Mouse (Mus musculus) urinary bladder, postnatal 14 days (tissue): ENCODE results near the gene Capg.

Experiments used
- DNase-seq: peaks from one replicate; pipeline ENCODE4 v3.0.0; 2021; ENCODE audit warnings: low spot score

Gene Capg

GRCm38 (mm10) chr6:72570644-72571397 is 26.6 kb downstream of the Capg start:
- DNase-seq = no peak

GRCm38 (mm10) chr6:72571826-72572225 is 27.6 kb downstream of the Capg start:
- DNase-seq = no peak

GRCm38 (mm10) chr6:72576041-72576440 is 31.9 kb downstream of the Capg start:
- DNase-seq = no peak

- no peak for DNase-seq
Measured at GRCm38 (mm10) chr6:72581625-72582382, 37.6 kb downstream of the Capg start.

GRCm38 (mm10) chr6:72583211-72583839 is 39.1 kb downstream of the Capg start:
- DNase-seq = no peak

- DNase-seq = no peak
Measured at GRCm38 (mm10) chr6:72584154-72584553, 40.0 kb downstream of the Capg start.

- no peak for DNase-seq
Measured at GRCm38 (mm10) chr6:72586701-72587100, 42.5 kb downstream of the Capg start.

GRCm38 (mm10) chr6:72588307-72588706 is 44.1 kb downstream of the Capg start:
- DNase-seq = no peak

- no peak for DNase-seq
Measured at GRCm38 (mm10) chr6:72590111-72590510, 45.9 kb downstream of the Capg start.

GRCm38 (mm10) chr6:72593011-72593803 is 49.0 kb downstream of the Capg start:
- no peak for DNase-seq

- DNase-seq = no peak
Measured at GRCm38 (mm10) chr6:72593914-72594313, 49.7 kb downstream of the Capg start.

GRCm38 (mm10) chr6:72597083-72597874 is 53.1 kb downstream of the Capg start:
- DNase-seq = peak; percentile 22

GRCm38 (mm10) chr6:72597956-72598753 is 54.0 kb downstream of the Capg start, which contains the start of the genes Elmod3 and Retsat:
Gene Elmod3 (minus strand): TSS chr6:72598413.
Gene Retsat (plus strand): TSS chr6:72598475.
- DNase-seq = peak; percentile 95

GRCm38 (mm10) chr6:72598791-72599557 is 54.8 kb downstream of the Capg start:
- DNase-seq = peak; percentile 43

- no peak for DNase-seq
Measured at GRCm38 (mm10) chr6:72600216-72600615, 56.0 kb downstream of the Capg start.

GRCm38 (mm10) chr6:72600771-72601170 is 56.6 kb downstream of the Capg start:
- no peak for DNase-seq

GRCm38 (mm10) chr6:72601732-72602131 is 57.5 kb downstream of the Capg start:
- DNase-seq = peak; percentile 82

GRCm38 (mm10) chr6:72604066-72604465 is 59.9 kb downstream of the Capg start:
- DNase-seq = no peak

GRCm38 (mm10) chr6:72607060-72607459 is 62.9 kb downstream of the Capg start:
- no peak for DNase-seq
